Mouse (Mus musculus): ENCODE results near the gene Tnfaip6. TPM values are rescaled to one million over a fixed set of nuclear protein-coding genes. Genes with fewer than 3 reads are reported as not detected.
A peak's percentile ranks its signal among the peaks of the same experiment; 100 is the strongest.

Gene Tnfaip6
- polyA plus RNA-seq, 1 experiment from 2014 or later, result 4.8 TPM

GRCm38 (mm10) chr2:52070816-52071215 lies 33.0 kb downstream of the Tnfaip6 start:
- ATAC-seq (ENCODE audit: insufficient read depth, low FRiP score), result no peak
- 84% methylated on average over 5 of the region's 5 CpGs for WGBS
- Histone ChIP-seq H3K27me3 (ENCODE audit: control insufficient read depth, insufficient read depth, low read length) (no peaks in the 10 kb centered on the region), H3K4me2 (ENCODE audit: low read depth, low read length) (no peak overlapping the region), H3K4me3 (replicated peaks; ENCODE audit: low read length) (no peak overlapping the region), H3K27ac (ENCODE audit: low read length) (no peak overlapping the region), H3K9me3 (replicated peaks; ENCODE audit: control insufficient read depth, low read length) (no peaks in the 10 kb centered on the region), H3K36me3 (ENCODE audit: control insufficient read depth, insufficient read depth, low read length) (peaks cover 6% of the 10 kb centered on the region; the same call in 1 of the 2 replicates), H3K4me1 (ENCODE audit: control insufficient read depth, insufficient read depth, low read length) (peaks cover 4% of the 10 kb centered on the region), H3K9ac (ENCODE audit: low read length) (no peak overlapping the region)

DNA sequence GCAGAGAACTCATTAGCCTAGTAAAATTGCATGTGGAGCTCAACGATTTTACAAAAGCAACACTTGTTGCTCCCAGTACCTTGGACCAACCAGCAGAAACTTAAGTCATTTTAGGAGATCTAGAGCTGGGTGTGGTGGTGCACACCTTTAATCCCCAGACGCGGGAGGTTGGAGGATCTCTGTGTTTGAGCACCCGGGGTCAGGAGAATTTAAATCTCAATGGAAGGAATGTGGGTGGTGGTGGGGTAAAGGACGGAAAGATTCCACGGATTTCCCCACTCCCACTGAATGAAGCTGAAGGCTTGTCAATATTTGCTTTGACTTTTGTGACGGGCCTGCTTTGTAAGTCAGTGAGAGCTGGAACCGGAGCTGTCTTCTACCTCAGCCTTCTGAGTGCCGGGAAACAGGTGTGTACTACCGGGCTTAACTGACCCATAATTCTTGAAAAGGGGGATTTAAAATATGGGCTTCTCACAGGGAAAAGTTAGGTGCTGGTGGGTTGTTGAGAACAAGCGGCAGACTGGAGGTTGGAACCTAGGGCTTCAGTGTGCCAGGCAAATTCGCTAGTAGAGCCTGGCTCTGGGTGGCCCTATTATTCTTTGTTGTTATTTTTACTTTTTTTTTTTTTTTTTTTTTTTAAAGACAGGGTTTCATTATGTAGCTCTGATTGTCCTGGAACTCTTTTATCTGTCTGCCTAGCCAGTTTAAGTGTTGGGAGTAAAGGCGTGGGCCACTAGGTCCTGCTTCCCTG lies 33.6 kb downstream of the Tnfaip6 start:
- H3K9ac ChIP-seq (ENCODE audit: low read length), result no peak overlapping the region
- WGBS, result 46% methylated on average over 13 of the region's 13 CpGs
- H3K27me3 ChIP-seq (ENCODE audit: control insufficient read depth, insufficient read depth, low read length), result no peaks in the 10 kb centered on the region
- no peaks in the 10 kb centered on the region for H3K9me3 ChIP-seq (replicated peaks; ENCODE audit: control insufficient read depth, low read length)
- peak overlapping the region; percentile 94; the same call in 1 of the 2 replicates for H3K27ac ChIP-seq (ENCODE audit: low read length)
- H3K4me3 ChIP-seq (replicated peaks; ENCODE audit: low read length), result 0 out of 2 replicates have a peak overlapping the region, but pooled peaks have one; percentile 84
- no peak for ATAC-seq (ENCODE audit: insufficient read depth, low FRiP score)
- H3K4me1 ChIP-seq (ENCODE audit: control insufficient read depth, insufficient read depth, low read length), result peaks cover 4% of the 10 kb centered on the region
- H3K4me2 ChIP-seq (ENCODE audit: low read depth, low read length), result peak overlapping the region; percentile 68
- peaks cover 6% of the 10 kb centered on the region; the same call in 1 of the 2 replicates for H3K36me3 ChIP-seq (ENCODE audit: control insufficient read depth, insufficient read depth, low read length)

GRCm38 (mm10) chr2:52072065-52072490 lies 34.3 kb downstream of the Tnfaip6 start:
- WGBS, result 9% methylated on average over 10 of the region's 10 CpGs
- peak; percentile 11; the same call in 1 of the 2 replicates for ATAC-seq (ENCODE audit: insufficient read depth, low FRiP score)
- H3K9ac ChIP-seq (ENCODE audit: low read length), result peak overlapping the region; percentile 90
- H3K4me1 ChIP-seq (ENCODE audit: control insufficient read depth, insufficient read depth, low read length), result peaks cover 4% of the 10 kb centered on the region
- H3K27ac ChIP-seq (ENCODE audit: low read length), result peak overlapping the region; percentile 94
- peaks cover 9% of the 10 kb centered on the region; the same call in 1 of the 2 replicates for H3K36me3 ChIP-seq (ENCODE audit: control insufficient read depth, insufficient read depth, low read length)
- peak overlapping the region; percentile 84 for H3K4me3 ChIP-seq (replicated peaks; ENCODE audit: low read length)
- H3K9me3 ChIP-seq (replicated peaks; ENCODE audit: control insufficient read depth, low read length), result no peaks in the 10 kb centered on the region
- H3K4me2 ChIP-seq (ENCODE audit: low read depth, low read length), result peak overlapping the region; percentile 68
- H3K27me3 ChIP-seq (ENCODE audit: control insufficient read depth, insufficient read depth, low read length), result no peaks in the 10 kb centered on the region

- Histone ChIP-seq H3K27me3 (ENCODE audit: control insufficient read depth, insufficient read depth, low read length) (no peaks in the 10 kb centered on the region), H3K9ac (ENCODE audit: low read length) (peak within 1 kb of the TSS; percentile 90), H3K9me3 (replicated peaks; ENCODE audit: control insufficient read depth, low read length) (no peaks in the 10 kb centered on the region), H3K4me1 (ENCODE audit: control insufficient read depth, insufficient read depth, low read length) (peaks cover 4% of the 10 kb centered on the region), H3K36me3 (ENCODE audit: control insufficient read depth, insufficient read depth, low read length) (peaks cover 11% of the 10 kb centered on the region; the same call in 1 of the 2 replicates), H3K27ac (ENCODE audit: low read length) (peak within 1 kb of the TSS; percentile 94), H3K4me3 (replicated peaks; ENCODE audit: low read length) (peak within 1 kb of the TSS; percentile 84), H3K4me2 (ENCODE audit: low read depth, low read length) (peak within 1 kb of the TSS; percentile 68)
- 2% methylated on average over 70 of the region's 72 CpGs for WGBS
- ATAC-seq (ENCODE audit: insufficient read depth, low FRiP score), result peak; percentile 95
Observed at GRCm38 (mm10) chr2:52072491-52073140, 34.8 kb downstream of the Tnfaip6 start, which contains the start of gene Rif1. Gene Rif1 (plus strand): TSS chr2:52072832.

DNA sequence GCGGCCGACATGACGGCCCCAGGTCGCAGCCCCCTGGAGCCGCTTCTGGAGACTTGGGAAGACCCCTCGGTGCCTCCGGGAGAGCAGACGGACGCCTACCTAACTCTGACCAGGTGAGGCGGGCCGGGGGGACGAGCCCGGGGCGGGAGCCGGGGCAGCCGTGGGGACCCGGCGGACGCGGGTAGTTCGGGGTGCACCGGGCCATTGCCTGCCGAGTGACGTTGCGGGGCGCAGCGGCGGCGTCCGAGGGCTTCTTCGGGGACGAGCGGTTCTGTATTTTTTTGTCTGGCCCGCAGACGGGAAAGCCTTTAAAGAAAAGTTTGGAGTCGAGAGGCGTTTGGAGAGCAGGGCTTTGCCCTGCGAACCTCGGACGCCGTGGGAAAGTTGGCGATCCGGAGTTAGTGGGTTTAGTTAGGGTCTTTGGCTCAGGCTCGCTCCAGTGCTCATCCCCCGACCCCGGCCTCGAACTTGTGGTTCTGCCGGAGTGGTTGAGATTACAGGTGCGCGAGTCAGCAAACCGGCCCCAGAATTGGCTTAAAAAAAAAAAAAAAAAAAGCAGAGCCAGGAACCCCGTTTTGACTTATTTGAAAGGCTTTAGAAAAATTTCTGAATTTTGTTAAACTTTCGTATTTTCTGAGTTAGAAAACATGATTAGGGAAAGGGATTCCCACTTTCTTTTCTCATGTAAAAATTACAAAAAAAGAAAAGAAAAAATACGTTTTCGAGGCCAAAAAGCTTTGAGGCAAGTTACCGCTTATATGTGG lies 35.5 kb downstream of the Tnfaip6 start:
- ATAC-seq (ENCODE audit: insufficient read depth, low FRiP score), result peak; percentile 48; the same call in 1 of the 2 replicates
- Histone ChIP-seq H3K4me3 (replicated peaks; ENCODE audit: low read length) (peak overlapping the region; percentile 84), H3K9me3 (replicated peaks; ENCODE audit: control insufficient read depth, low read length) (no peaks in the 10 kb centered on the region), H3K4me1 (ENCODE audit: control insufficient read depth, insufficient read depth, low read length) (peaks cover 4% of the 10 kb centered on the region), H3K9ac (ENCODE audit: low read length) (peak overlapping the region; percentile 90), H3K4me2 (ENCODE audit: low read depth, low read length) (peak overlapping the region; percentile 68), H3K36me3 (ENCODE audit: control insufficient read depth, insufficient read depth, low read length) (peaks cover 14% of the 10 kb centered on the region; the same call in 1 of the 2 replicates), H3K27ac (ENCODE audit: low read length) (peak overlapping the region; percentile 94), H3K27me3 (ENCODE audit: control insufficient read depth, insufficient read depth, low read length) (no peaks in the 10 kb centered on the region)
- 2% methylated on average over 56 of the region's 56 CpGs for WGBS

DNA sequence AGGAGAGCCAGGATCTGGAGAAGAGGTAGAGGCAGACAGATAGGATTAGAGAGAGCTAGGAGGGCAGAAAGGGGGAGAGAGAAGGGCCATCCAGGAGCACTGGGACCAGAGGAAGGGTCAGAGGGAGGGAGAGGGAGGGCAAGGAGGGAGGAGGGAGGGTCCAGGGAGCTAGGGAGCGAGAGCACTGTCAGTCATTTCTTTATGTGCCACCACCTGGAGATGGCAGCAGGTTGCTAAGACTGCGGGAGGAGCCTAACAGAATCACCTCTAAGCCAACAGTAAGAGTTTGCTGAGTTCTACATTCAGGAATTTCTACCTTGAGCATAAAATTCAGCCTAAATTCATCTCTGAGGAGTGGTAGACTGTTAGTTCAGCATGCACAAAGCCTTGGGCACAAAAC lies 40.9 kb downstream of the Tnfaip6 start:
- Histone ChIP-seq H3K4me1 (ENCODE audit: control insufficient read depth, insufficient read depth, low read length) (no peaks in the 10 kb centered on the region; the same call in 1 of the 2 replicates), H3K9ac (ENCODE audit: low read length) (no peak overlapping the region), H3K4me2 (ENCODE audit: low read depth, low read length) (no peak overlapping the region), H3K9me3 (replicated peaks; ENCODE audit: control insufficient read depth, low read length) (no peaks in the 10 kb centered on the region), H3K27ac (ENCODE audit: low read length) (no peak overlapping the region), H3K36me3 (ENCODE audit: control insufficient read depth, insufficient read depth, low read length) (peaks cover 31% of the 10 kb centered on the region; the same call in 1 of the 2 replicates), H3K27me3 (ENCODE audit: control insufficient read depth, insufficient read depth, low read length) (no peaks in the 10 kb centered on the region), H3K4me3 (replicated peaks; ENCODE audit: low read length) (no peak overlapping the region)
- 71% methylated on average over 2 of the region's 2 CpGs for WGBS
- ATAC-seq (ENCODE audit: insufficient read depth, low FRiP score), result no peak

- 89% methylated on average over 3 of the region's 3 CpGs for WGBS
- no peaks in the 10 kb centered on the region for H3K27me3 ChIP-seq (ENCODE audit: control insufficient read depth, insufficient read depth, low read length)
- no peaks in the 10 kb centered on the region for H3K4me1 ChIP-seq (ENCODE audit: control insufficient read depth, insufficient read depth, low read length)
- no peaks in the 10 kb centered on the region for H3K9me3 ChIP-seq (replicated peaks; ENCODE audit: control insufficient read depth, low read length)
- no peak overlapping the region for H3K4me3 ChIP-seq (replicated peaks; ENCODE audit: low read length)
- no peak overlapping the region for H3K4me2 ChIP-seq (ENCODE audit: low read depth, low read length)
- no peak overlapping the region for H3K9ac ChIP-seq (ENCODE audit: low read length)
- H3K36me3 ChIP-seq (ENCODE audit: control insufficient read depth, insufficient read depth, low read length), result peaks cover 21% of the 10 kb centered on the region; the same call in 1 of the 2 replicates
- H3K27ac ChIP-seq (ENCODE audit: low read length), result no peak overlapping the region
- ATAC-seq (ENCODE audit: insufficient read depth, low FRiP score), result no peak
Observed at GRCm38 (mm10) chr2:52084013-52084412, 46.2 kb downstream of the Tnfaip6 start.

- Histone ChIP-seq H3K36me3 (ENCODE audit: control insufficient read depth, insufficient read depth, low read length) (peaks cover 23% of the 10 kb centered on the region), H3K9me3 (replicated peaks; ENCODE audit: control insufficient read depth, low read length) (no peaks in the 10 kb centered on the region), H3K4me1 (ENCODE audit: control insufficient read depth, insufficient read depth, low read length) (no peaks in the 10 kb centered on the region), H3K27ac (ENCODE audit: low read length) (no peak overlapping the region), H3K4me3 (replicated peaks; ENCODE audit: low read length) (no peak overlapping the region), H3K27me3 (ENCODE audit: control insufficient read depth, insufficient read depth, low read length) (no peaks in the 10 kb centered on the region), H3K9ac (ENCODE audit: low read length) (no peak overlapping the region), H3K4me2 (ENCODE audit: low read depth, low read length) (no peak overlapping the region)
- ATAC-seq (ENCODE audit: insufficient read depth, low FRiP score), result no peak
- WGBS, result 85% methylated on average over 2 of the region's 2 CpGs
Observed at GRCm38 (mm10) chr2:52084571-52084970, 46.8 kb downstream of the Tnfaip6 start.
